Mouse (Mus musculus): ENCODE data around the gene Olfr1323. TPM values are rescaled to one million over a fixed set of nuclear protein-coding genes. Genes with fewer than 3 reads are reported as not detected.

The Olfr1323 gene
- not detected for total RNA-seq (2021)
- long read RNA-seq, experiment 1: 0 reads
- long read RNA-seq, experiment 2: 0 reads

DNA sequence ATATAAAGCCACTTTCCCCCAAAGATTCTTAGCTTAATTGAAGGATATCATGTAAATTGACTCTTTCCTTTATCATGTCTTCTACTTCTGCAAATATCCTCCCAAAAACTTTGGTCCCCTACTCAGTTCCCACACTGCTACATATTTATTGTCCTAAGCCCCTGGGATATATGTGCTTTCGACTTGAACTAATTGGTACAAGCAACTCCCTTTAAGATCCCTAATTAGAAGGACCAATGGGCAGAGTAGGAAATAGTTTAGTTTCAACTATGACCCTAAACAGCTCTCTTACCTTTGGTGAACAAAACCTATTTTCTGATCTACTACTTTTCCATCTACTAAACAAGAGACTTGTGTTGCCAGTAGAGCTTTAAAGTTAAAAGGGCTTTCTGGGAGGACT lies at the start of gene Olfr1323:
Gene Olfr1323 (minus strand): TSS at position 101 of the 400 bp plus-strand sequence.
- no peak for DNase-seq (ENCODE audit: low spot score in 2 of 2)
- no peak for TF ChIP-seq CTCF (conservative IDR thresholded peaks at IDR 0.05)
- H3K4me3 ChIP-seq: no peak within 1 kb of the TSS
- no peak within 1 kb of the TSS for H3K27ac ChIP-seq

DNA sequence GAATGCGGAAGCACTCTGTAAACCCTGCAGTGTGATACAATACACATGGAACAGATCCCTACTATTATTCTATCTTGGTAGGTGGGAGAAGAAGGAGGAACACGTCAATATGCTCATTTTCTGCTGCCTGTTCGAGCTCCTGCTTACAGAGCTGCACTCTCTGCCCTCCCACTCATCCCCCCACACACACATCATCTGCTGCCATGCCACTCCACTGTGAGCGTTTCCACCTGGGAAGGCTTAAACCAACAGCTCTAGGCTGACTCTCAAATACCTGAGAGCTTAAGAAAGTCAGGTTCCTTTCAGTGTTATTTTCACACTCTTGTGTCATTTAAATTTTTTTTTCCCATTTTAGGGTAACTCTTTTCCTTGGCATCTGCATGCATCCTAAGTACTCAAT lies 6.9 kb downstream of the Olfr1323 start:
- H3K4me3 ChIP-seq: no peak overlapping the region
- no peak for TF ChIP-seq CTCF (conservative IDR thresholded peaks at IDR 0.05)
- H3K27ac ChIP-seq: no peak overlapping the region
- DNase-seq (ENCODE audit: low spot score in 2 of 2): peak; percentile 9 to 10

Other genes starting within 250 kb of the Olfr1323 start
- 10 to 100 TPM in 1 of 2 experiments, 1 to 10 TPM in 1; 9.2 to 12.7 TPM for gene Igsf1, start 221.6 kb downstream of the Olfr1323 start, total RNA-seq (2021)
- not detected for gene Olfr1322, start 127.9 kb downstream of the Olfr1323 start, total RNA-seq (2021)

Measured in layer of hippocampus, adult 2 months (tissue).